Mouse (Mus musculus) layer of hippocampus, postnatal 10 days (tissue): ENCODE results near the gene Zfp978. TPM values are rescaled to one million over a fixed set of nuclear protein-coding genes. Genes with fewer than 3 reads are reported as not detected.
"Not testable (repeated sequence)": the region's sequence is repeated elsewhere in the genome, so short reads cannot be mapped to it uniquely, and the experiment has no call there.

Experiments used
- DNase-seq, 2 experiments: peaks; one replicate each; pipeline ENCODE4 v3.0.0; 2021; ENCODE audit warnings: low spot score in 2 of 2
- total RNA-seq, 2 experiments: library from RNA; stranded (reverse); gene quantifications; 2 replicates each; pipeline ENCODE4 v1.2.3; 2021

The Zfp978 gene
- total RNA-seq, 2 experiments from 2014 or later = not detected

DNA sequence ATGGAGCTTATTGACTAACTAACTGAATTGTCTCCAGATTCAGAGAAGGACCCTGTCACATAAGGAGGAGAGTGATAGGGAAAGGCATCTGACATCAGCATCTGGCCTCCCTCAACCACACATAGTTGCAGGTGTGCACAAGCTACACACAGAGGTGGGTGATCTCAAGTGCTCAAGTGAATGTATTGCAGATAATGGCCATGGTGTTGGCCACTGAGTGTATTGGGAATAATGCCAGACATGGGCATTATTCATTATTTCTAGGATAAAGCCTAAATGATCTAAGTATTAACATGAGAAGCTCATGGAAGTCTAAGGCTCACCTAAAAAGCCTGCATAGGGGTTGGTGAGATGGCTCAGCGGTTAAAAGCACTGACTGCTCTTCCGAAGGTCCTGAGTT, 10.6 kb upstream of the Zfp978 start:
- not testable (repeated sequence) for DNase-seq

- not testable (repeated sequence) for DNase-seq
Measured at GRCm38 (mm10) chr4:147351376-147351980, 9.6 kb upstream of the Zfp978 start.

- not testable (repeated sequence) for DNase-seq
Measured at GRCm38 (mm10) chr4:147353626-147354025, 7.5 kb upstream of the Zfp978 start.

- DNase-seq = not testable (repeated sequence)
Measured at GRCm38 (mm10) chr4:147356042-147356441, 5.1 kb upstream of the Zfp978 start.

DNA sequence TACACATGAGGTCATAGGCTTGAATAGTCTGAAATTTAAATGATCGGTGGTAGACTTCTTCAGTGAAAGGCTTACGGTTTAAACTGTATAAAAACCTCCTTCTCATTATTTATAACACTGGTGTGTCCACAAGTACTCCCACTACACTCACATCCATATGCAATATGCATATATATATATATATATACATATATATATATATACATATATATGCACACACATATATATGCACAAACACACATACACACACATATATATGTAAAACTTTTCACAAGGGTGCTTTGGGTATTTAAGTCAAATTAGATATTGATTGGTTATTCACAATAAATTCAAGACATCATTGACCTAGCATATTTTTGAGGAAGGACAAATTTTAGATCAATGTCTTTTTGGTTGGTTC, 3.9 kb upstream of the Zfp978 start:
- DNase-seq = not testable (repeated sequence)

DNA sequence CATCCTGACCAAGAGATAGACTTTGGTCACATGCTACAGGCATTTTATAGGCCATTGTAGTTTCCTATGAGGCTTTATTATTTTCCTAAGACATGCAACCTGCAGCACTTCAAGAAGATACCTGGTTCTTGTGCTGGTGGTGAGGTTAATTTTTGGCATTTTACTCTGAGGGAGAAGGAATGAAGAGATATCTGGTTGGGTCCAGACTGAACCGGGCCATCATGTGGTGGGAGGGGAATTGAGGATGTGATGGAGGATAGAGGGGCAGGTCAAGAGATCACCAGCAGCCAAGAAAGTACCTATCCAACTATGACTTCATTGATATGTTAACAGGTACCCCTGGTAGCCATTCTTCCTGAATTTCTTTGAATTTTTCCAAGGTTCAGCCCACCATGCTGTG, 769 bp downstream of the Zfp978 start:
- DNase-seq = not testable (repeated sequence)

- DNase-seq = not testable (repeated sequence)
Measured at GRCm38 (mm10) chr4:147369564-147369963, 8.5 kb downstream of the Zfp978 start.

GRCm38 (mm10) chr4:147383199-147383598, 22.1 kb downstream of the Zfp978 start:
- DNase-seq = not testable (repeated sequence)

- DNase-seq = not testable (repeated sequence)
Measured at GRCm38 (mm10) chr4:147397201-147397600, 36.1 kb downstream of the Zfp978 start.

DNA sequence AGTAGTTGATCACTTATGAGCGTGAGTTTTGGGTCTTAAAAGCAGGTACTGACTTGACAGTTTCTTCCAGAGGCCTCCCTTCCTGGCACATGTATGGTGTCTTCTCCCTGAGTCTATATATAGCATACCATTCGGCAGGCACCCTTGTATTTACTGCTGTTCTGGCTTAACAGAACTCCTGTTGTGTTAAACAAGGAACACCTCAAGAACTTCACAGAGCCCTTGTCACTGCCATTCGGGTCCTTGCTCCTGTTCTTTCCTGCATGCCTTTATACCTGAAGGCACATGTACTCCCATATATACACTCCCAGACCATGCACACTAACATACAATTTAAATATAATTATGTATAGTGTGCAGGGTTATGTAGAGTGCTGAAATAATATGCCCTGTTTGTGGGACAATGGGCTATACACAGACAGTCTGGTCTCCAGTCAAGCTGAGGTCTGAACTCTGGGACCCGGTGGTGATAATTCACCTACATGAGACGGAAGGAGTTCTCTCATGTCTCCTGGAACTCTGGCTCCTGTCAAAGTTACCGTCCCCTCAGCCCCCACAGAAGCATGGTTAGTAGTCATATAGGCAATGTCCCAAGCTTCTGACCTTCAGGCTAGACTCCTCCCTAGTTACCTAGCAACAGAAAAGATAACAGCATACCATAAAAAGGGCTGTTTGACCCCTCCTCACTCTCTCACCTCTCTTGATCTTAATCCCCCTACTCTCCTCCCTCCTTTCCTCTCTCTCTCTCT, 37.0 kb downstream of the Zfp978 start:
- not testable (repeated sequence) for DNase-seq

GRCm38 (mm10) chr4:147398741-147399140, 37.6 kb downstream of the Zfp978 start:
- not testable (repeated sequence) for DNase-seq

DNA sequence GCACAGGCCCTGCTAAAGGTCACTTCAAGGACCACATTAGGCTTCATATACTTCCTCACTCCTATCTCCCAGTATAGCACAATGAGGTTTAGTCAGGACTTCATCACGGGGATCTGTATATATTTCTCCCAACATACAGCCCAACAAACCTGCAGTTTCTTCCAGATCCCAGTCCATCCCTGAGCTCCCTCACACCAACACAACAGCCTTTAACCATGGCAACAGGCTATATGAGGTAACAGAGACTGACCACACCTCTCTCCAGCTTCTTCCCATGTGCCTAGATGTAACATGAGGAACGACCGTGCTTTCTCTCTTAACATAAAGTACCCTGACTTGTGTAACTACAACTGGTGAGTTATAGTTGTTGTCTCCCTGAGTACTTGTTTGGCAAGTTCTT, 38.4 kb downstream of the Zfp978 start:
- DNase-seq = not testable (repeated sequence)

GRCm38 (mm10) chr4:147400031-147400847, 39.1 kb downstream of the Zfp978 start:
- DNase-seq = not testable (repeated sequence)

DNA sequence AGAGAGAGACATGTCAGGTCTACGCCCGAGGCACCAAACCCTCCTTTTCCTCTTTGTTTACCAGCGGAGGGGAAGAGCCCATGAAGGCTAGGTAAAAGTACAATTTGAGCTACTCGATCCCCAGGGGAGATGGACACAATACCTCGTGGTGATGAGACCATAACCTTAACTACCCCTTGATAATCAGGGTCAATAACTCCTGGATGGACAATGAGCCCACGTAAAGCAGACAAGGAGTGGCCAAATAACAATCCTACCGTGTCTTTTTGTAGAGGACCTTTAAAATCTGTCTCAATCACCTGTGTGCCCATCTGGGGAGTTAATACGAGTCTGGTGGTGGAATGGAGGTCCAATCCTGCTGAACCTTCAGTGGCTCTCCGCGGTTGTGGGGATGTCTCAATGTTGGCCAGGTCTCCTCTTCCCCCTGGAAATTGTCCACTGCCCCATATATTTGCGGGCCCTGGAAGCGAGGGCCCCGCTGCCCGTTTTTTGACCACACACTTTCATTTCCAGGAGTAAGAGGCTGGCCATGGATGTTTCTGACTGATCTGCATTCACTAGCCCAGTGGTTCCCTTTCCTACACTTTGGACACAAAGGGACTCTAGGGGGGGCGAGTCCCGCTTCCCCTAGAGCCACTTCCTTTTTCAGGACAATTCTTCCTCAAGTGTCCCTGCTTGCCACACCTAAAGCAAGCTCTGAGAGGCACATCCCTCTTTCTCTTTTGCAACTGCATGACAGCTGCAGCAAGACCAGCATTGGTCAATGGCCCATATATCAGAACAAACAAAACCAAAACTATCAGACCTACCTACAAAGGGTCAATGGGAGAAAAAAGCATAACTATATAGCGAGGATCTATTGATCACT, 40.0 kb downstream of the Zfp978 start:
- not testable (repeated sequence) for DNase-seq

DNA sequence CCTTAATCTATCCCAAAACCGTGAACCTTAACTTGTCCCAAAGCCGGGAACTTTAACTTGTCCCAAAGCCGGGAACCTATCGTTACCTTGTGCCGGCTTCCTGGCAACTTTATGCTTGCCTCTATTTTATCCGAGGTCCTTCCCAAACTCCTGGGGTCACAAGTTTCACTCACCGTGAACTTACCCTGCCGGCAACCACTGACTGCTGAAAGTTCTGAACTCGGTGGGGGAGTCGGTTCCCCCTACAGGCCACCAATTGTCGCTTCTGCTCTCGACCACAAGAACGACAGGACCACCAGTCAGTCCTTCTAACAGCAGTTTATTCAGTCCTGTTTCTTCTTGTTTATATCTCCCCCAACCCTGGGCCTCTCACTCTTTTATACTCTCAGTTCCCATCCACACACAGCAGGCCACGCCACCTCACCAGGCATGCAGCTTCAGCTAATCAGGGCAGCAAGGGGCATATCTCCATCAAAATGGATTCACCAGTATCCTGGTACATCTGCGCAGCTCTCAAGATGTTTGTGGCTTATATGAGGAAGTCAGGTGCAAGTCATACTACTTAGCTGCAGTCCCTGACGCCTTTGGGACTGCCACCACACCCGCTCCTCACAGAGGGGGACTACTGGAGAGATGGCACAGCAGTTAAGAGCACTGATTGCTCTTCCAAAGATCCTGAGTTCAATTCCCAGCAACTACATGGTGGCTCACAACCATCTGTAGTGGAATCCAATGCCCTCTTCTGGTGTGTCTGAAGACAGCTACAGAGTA, 40.8 kb downstream of the Zfp978 start:
- not testable (repeated sequence) for DNase-seq

- not testable (repeated sequence) for DNase-seq
Measured at GRCm38 (mm10) chr4:147402507-147402890, 41.4 kb downstream of the Zfp978 start.

DNA sequence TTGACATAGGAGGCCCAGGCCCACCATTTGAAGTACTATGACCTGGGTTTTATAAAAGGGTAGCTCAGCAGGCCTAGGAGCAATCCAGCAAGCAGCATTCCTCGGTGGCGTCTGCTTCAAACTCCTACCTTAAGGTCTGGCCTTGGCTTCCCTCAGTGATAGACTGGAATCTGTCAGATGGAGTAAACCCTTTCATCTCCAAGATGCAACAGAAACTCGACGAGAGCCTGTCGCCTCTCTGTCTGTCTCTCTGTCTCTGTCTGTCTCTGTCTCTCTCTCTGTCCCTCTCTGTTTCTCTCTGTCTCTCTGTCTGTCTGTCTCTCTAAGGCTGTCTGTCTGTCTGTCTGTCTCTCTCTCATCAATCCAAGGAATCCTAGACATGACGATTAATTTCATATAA, 42.4 kb downstream of the Zfp978 start:
- not testable (repeated sequence) for DNase-seq

GRCm38 (mm10) chr4:147403931-147404913, 43.1 kb downstream of the Zfp978 start:
- not testable (repeated sequence) for DNase-seq
